Mouse (Mus musculus): ENCODE results near the gene Ntn4. TPM values are rescaled to one million over a fixed set of nuclear protein-coding genes. Genes with fewer than 3 reads are reported as not detected.

The Ntn4 gene
- polyA plus RNA-seq, 1 experiment, result 6.2 TPM

DNA sequence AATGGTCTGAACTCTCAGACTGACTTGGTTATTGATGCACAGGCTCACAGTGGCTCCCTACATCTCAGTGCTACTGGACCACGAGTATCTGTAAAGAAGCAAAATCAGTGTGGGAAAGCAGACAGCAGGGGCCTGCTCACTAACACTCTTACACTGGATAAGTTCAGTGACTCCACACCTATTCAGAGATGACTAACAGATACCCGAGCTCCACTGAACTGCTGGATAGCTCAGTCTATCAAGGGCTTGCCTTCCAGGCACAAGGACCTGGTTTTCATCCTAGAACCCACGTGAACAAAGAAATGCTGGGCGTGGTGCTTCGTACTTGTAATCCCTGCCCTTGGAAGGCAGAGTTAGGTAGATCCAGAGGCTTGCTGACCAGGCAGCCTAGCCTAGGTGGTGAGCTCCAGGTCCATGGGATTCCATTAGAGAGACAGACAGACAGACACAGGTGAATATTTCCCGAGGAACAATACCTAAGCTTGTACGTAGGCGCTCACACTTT, 8.2 kb downstream of the Ntn4 start:
- Histone ChIP-seq H3K4me3 (ENCODE audit: extremely low read depth, insufficient read depth, insufficient read length) (no peak overlapping the region), H3K27me3 (ENCODE audit: control insufficient read depth, insufficient read depth, low read length) (no peaks in the 10 kb centered on the region), H3K27ac (ENCODE audit: insufficient read depth, low read length) (no peak overlapping the region), H3K36me3 (ENCODE audit: control insufficient read depth, insufficient read depth, low read length) (no peaks in the 10 kb centered on the region), H3K4me1 (ENCODE audit: control insufficient read depth, insufficient read depth, insufficient read length) (no peaks in the 10 kb centered on the region)
- no peak for TF ChIP-seq CTCF (IDR thresholded peaks at IDR 0.05; ENCODE audit: extremely low read depth, insufficient read depth, insufficient read length, insufficient replicate concordance)
- no peak for TF ChIP-seq POLR2A (IDR thresholded peaks at IDR 0.05; ENCODE audit: low read depth, low read length)
- 87% methylated on average over 8 of the region's 8 CpGs for WGBS
- no peak for DNase-seq (ENCODE audit: low read depth in 1 of 2, low spot score in 2 of 2)

DNA sequence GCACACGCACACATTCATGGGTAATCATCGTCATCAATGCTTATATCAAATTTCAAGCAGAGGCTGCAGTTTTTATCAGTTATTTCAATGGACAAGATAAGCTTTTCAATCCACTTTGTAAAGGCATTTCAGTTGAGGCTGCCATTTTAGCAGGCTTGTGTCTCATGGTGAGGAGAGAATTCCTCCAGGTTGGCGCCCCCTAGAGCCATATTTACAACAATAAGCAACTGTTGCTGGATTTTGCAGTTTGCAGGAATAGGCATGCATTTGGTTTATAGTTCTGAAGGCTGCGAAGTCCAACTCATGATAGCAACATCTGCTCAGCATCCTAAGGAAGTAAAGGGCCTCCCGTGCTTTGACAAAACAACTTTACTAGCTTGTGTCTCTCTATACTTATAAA, 8.6 kb downstream of the Ntn4 start:
- DNase-seq (ENCODE audit: low read depth in 1 of 2, low spot score in 2 of 2), result no peak
- H3K4me1 ChIP-seq (ENCODE audit: control insufficient read depth, insufficient read depth, insufficient read length), result no peaks in the 10 kb centered on the region
- TF ChIP-seq CTCF (IDR thresholded peaks at IDR 0.05; ENCODE audit: extremely low read depth, insufficient read depth, insufficient read length, insufficient replicate concordance) (no peak), POLR2A (IDR thresholded peaks at IDR 0.05; ENCODE audit: low read depth, low read length) (no peak)
- no peak overlapping the region for H3K27ac ChIP-seq (ENCODE audit: insufficient read depth, low read length)
- WGBS, result 86% methylated on average over 5 of the region's 5 CpGs
- H3K36me3 ChIP-seq (ENCODE audit: control insufficient read depth, insufficient read depth, low read length), result no peaks in the 10 kb centered on the region
- H3K4me3 ChIP-seq (ENCODE audit: extremely low read depth, insufficient read depth, insufficient read length), result no peak overlapping the region
- H3K27me3 ChIP-seq (ENCODE audit: control insufficient read depth, insufficient read depth, low read length), result no peaks in the 10 kb centered on the region

DNA sequence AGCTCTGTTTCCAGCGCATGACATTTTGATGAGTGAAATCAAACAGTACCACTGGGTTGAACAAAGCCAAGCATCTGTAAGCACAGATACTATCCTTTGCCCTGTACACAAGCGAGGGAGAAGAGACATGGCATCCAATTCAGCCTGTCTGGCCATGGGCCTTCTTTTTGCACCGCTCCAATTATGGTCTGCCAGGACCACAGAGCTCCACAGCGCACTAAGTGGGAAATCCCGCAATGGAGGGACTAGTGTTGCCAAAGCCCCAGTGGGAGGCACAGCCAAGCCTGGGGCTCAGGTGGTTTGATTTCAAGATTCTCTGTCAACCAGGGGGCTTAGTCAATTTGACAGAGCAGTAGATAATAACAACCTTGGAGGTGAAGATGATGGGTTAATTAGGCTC, 9.1 kb downstream of the Ntn4 start:
- no peak overlapping the region for H3K4me3 ChIP-seq (ENCODE audit: extremely low read depth, insufficient read depth, insufficient read length)
- no peaks in the 10 kb centered on the region for H3K4me1 ChIP-seq (ENCODE audit: control insufficient read depth, insufficient read depth, insufficient read length)
- DNase-seq (ENCODE audit: low read depth in 1 of 2, low spot score in 2 of 2), result no peak
- no peaks in the 10 kb centered on the region for H3K36me3 ChIP-seq (ENCODE audit: control insufficient read depth, insufficient read depth, low read length)
- H3K27ac ChIP-seq (ENCODE audit: insufficient read depth, low read length), result no peak overlapping the region
- TF ChIP-seq CTCF (IDR thresholded peaks at IDR 0.05; ENCODE audit: extremely low read depth, insufficient read depth, insufficient read length, insufficient replicate concordance) (no peak), POLR2A (IDR thresholded peaks at IDR 0.05; ENCODE audit: low read depth, low read length) (no peak)
- no peaks in the 10 kb centered on the region for H3K27me3 ChIP-seq (ENCODE audit: control insufficient read depth, insufficient read depth, low read length)
- 96% methylated on average over 5 of the region's 5 CpGs for WGBS

DNA sequence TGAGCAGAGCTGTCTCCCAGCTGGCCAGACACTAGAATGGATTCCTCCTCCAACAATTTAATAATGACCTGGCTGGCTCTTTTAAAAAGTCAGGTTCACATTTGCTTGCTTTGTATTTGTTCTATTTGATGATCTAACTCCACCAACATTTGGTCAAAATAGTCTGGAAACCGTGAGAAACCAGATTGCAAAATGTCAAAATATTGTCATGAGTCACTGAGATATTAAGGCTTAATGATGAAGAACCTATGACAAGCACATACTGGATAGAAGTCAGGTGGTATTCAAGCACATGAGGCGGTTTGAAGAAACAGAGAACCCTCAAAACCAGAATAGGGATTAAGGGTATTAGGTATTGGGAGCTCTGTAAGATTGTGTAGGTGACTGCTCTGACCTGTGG, 12.8 kb downstream of the Ntn4 start:
- DNase-seq (ENCODE audit: low read depth in 1 of 2, low spot score in 2 of 2), result no peak
- Histone ChIP-seq H3K36me3 (ENCODE audit: control insufficient read depth, insufficient read depth, low read length) (no peaks in the 10 kb centered on the region), H3K27me3 (ENCODE audit: control insufficient read depth, insufficient read depth, low read length) (no peaks in the 10 kb centered on the region), H3K27ac (ENCODE audit: insufficient read depth, low read length) (no peak overlapping the region), H3K4me1 (ENCODE audit: control insufficient read depth, insufficient read depth, insufficient read length) (no peaks in the 10 kb centered on the region), H3K4me3 (ENCODE audit: extremely low read depth, insufficient read depth, insufficient read length) (no peak overlapping the region)
- TF ChIP-seq POLR2A (IDR thresholded peaks at IDR 0.05; ENCODE audit: low read depth, low read length), result no peak
- 85% methylated on average over 2 of the region's 2 CpGs for WGBS

DNA sequence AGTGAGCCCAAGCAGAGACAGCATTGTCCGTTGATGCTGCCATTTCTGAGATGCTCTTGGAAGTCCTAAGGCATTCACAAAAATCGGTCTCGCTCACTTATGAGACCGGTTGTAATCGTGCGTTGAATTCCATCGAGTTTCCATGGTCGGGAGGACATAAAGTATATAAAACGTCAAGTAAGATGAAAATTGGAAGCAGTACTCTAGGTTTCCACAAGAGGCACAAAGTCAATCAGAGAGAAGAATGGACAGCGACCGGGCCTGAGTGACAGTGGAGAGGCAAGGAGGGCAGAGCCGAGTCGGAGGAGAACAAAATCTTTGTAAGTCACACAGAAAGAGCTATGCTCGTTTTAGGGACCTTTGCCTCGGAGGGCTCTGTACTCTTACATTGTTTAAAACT, 14.9 kb downstream of the Ntn4 start:
- WGBS, result 87% methylated on average over 15 of the region's 15 CpGs
- no peaks in the 10 kb centered on the region for H3K27me3 ChIP-seq (ENCODE audit: control insufficient read depth, insufficient read depth, low read length)
- H3K36me3 ChIP-seq (ENCODE audit: control insufficient read depth, insufficient read depth, low read length), result no peaks in the 10 kb centered on the region
- no peak overlapping the region for H3K4me3 ChIP-seq (ENCODE audit: extremely low read depth, insufficient read depth, insufficient read length)
- H3K4me1 ChIP-seq (ENCODE audit: control insufficient read depth, insufficient read depth, insufficient read length), result no peaks in the 10 kb centered on the region
- TF ChIP-seq CTCF (IDR thresholded peaks at IDR 0.05; ENCODE audit: extremely low read depth, insufficient read depth, insufficient read length, insufficient replicate concordance), result no peak
- no peak for TF ChIP-seq POLR2A (IDR thresholded peaks at IDR 0.05; ENCODE audit: low read depth, low read length)
- no peak overlapping the region for H3K27ac ChIP-seq (ENCODE audit: insufficient read depth, low read length)
- no peak for DNase-seq (ENCODE audit: low read depth in 1 of 2, low spot score in 2 of 2)

DNA sequence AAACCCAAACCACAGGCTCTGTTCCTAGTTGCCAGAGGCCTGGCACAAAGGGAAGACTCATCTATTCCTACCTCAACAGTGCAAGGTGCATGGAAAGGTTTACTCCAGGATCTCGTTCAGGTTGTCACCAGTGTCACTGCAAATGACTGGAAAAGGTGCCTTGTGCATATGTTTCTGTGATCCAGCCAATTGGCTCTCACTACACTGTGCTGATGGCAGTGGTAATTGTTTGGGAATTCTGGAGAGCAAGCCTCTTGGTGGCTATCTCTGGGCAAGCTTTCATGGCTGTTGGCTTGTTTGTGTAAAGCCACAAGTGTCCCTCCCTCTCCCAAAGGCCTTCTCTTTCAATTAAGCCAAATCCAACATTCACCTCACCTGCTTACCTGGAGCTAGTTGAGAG, 19.3 kb downstream of the Ntn4 start:
- Histone ChIP-seq H3K4me3 (ENCODE audit: extremely low read depth, insufficient read depth, insufficient read length) (no peak overlapping the region), H3K27ac (ENCODE audit: insufficient read depth, low read length) (no peak overlapping the region), H3K36me3 (ENCODE audit: control insufficient read depth, insufficient read depth, low read length) (no peaks in the 10 kb centered on the region), H3K27me3 (ENCODE audit: control insufficient read depth, insufficient read depth, low read length) (no peaks in the 10 kb centered on the region), H3K4me1 (ENCODE audit: control insufficient read depth, insufficient read depth, insufficient read length) (no peaks in the 10 kb centered on the region)
- DNase-seq (ENCODE audit: low read depth in 1 of 2, low spot score in 2 of 2), result no peak
- 89% methylated on average over 1 of the region's 1 CpGs for WGBS
- TF ChIP-seq POLR2A (IDR thresholded peaks at IDR 0.05; ENCODE audit: low read depth, low read length), result no peak
- no peak for TF ChIP-seq CTCF (IDR thresholded peaks at IDR 0.05; ENCODE audit: extremely low read depth, insufficient read depth, insufficient read length, insufficient replicate concordance)

- TF ChIP-seq CTCF (IDR thresholded peaks at IDR 0.05; ENCODE audit: extremely low read depth, insufficient read depth, insufficient read length, insufficient replicate concordance), result no peak
- no peak for TF ChIP-seq POLR2A (IDR thresholded peaks at IDR 0.05; ENCODE audit: low read depth, low read length)
- no peaks in the 10 kb centered on the region for H3K4me1 ChIP-seq (ENCODE audit: control insufficient read depth, insufficient read depth, insufficient read length)
- no peak overlapping the region for H3K27ac ChIP-seq (ENCODE audit: insufficient read depth, low read length)
- no peak for DNase-seq (ENCODE audit: low read depth in 1 of 2, low spot score in 2 of 2)
- no peak overlapping the region; the same call in 1 of the 2 replicates for H3K4me3 ChIP-seq (ENCODE audit: extremely low read depth, insufficient read depth, insufficient read length)
- H3K27me3 ChIP-seq (ENCODE audit: control insufficient read depth, insufficient read depth, low read length), result no peaks in the 10 kb centered on the region
- 89% methylated on average over 6 of the region's 6 CpGs for WGBS
- no peaks in the 10 kb centered on the region for H3K36me3 ChIP-seq (ENCODE audit: control insufficient read depth, insufficient read depth, low read length)
These were observed 21.0 kb downstream of the Ntn4 start for GRCm38 (mm10) chr10:93661348-93661991.

Data from spleen, adult 2 months (tissue).